22 mouse cellular contexts compared by ENCODE assay signal in genomic region chr13:35302088-35302487, GRCm38 (mm10).
DNase-seq lines count a peak whose midpoint lies in the region; ATAC-seq and TF ChIP-seq lines count a peak whose summit lies in the region.
"Had no signal": no experiment of that assay in that cellular context is flagged by ENCODE, and none has a peak within 500 bp of the region (broad histone marks: within the 10 kb centered on the region; RNA-seq: fewer than 3 reads in every experiment).

No protein-coding gene starts in this region.

- no peaks in the 10 kb centered on the region for H3K4me1 ChIP-seq in MEL (ENCODE audit: control insufficient read depth in 1 of 2, insufficient read depth in 2 of 2, low read length in 2 of 2)
- H3K4me1 ChIP-seq in heart, adult 2 months (ENCODE audit: control insufficient read depth, insufficient read depth, low read length) = no peaks in the 10 kb centered on the region
- H3K4me1 ChIP-seq: embryonic facial prominence, embryonic 10.5 days; embryonic facial prominence, embryonic 12.5 days; forebrain, embryonic 12.5 days had no signal

- WGBS in heart, adult 2 months = 48% methylated on average over 1 of the region's 1 CpGs

- no peak overlapping the region for H3K27ac ChIP-seq in MEL (ENCODE audit: control insufficient read depth, low read depth, low read length)
- no peak overlapping the region for H3K27ac ChIP-seq in heart, adult 2 months
- H3K27ac ChIP-seq: embryonic facial prominence, embryonic 10.5 days; embryonic facial prominence, embryonic 12.5 days; forebrain, embryonic 12.5 days had no signal

- H3K79me2 ChIP-seq in MEL (ENCODE audit: control insufficient read depth, insufficient read depth, low read length, poor library complexity) = no peaks in the 10 kb centered on the region
- H3K79me2 ChIP-seq in heart, adult 2 months (replicated peaks; ENCODE audit: control insufficient read depth, insufficient read depth, low read length) = no peaks in the 10 kb centered on the region

- TF ChIP-seq RAD21 in MEL (IDR thresholded peaks at IDR 0.05; ENCODE audit: low read depth, low read length) = no peak

- H3K36me3 ChIP-seq in MEL (ENCODE audit: control insufficient read depth in 1 of 2, insufficient read depth in 2 of 2, low read length in 2 of 2) = no peaks in the 10 kb centered on the region
- no peaks in the 10 kb centered on the region for H3K36me3 ChIP-seq in heart, adult 2 months (ENCODE audit: control insufficient read depth, insufficient read depth, low read length)
- H3K36me3 ChIP-seq: embryonic facial prominence, embryonic 10.5 days; embryonic facial prominence, embryonic 12.5 days; forebrain, embryonic 12.5 days; G1E had no signal

- no peaks in the 10 kb centered on the region for H3K27me3 ChIP-seq in MEL (ENCODE audit: control insufficient read depth in 1 of 2, insufficient read depth in 2 of 2, low read length in 2 of 2)
- no peaks in the 10 kb centered on the region for H3K27me3 ChIP-seq in heart, adult 2 months (ENCODE audit: control insufficient read depth, insufficient read depth, low read length)
- H3K27me3 ChIP-seq: CH12.LX; embryonic facial prominence, embryonic 12.5 days; forebrain, embryonic 12.5 days had no signal

- TF ChIP-seq POLR2A in MEL (IDR thresholded peaks at IDR 0.05; ENCODE audit: control insufficient read depth in 1 of 2, insufficient read depth in 1 of 2, low read depth in 1 of 2, low read length in 2 of 2, poor library complexity in 1 of 2) = no peak
- no peak for TF ChIP-seq POLR2A in heart, adult 2 months (IDR thresholded peaks at IDR 0.05; ENCODE audit: insufficient read depth, low read depth, low read length)

- no peak overlapping the region for H3K9ac ChIP-seq in MEL (ENCODE audit: control insufficient read depth, low read depth, low read length, poor library complexity, severe bottlenecking)
- no peak overlapping the region for H3K9ac ChIP-seq in heart, adult 2 months (ENCODE audit: low read depth, low read length)
- H3K9ac ChIP-seq: embryonic facial prominence, embryonic 12.5 days; forebrain, embryonic 12.5 days had no signal

- peak; percentile 53 to 68 for ATAC-seq in hematopoietic stem cell, adult 5-6 weeks (replicated peaks in 1 of 2; ENCODE audit: insufficient read depth in 1 of 2, low FRiP score in 2 of 2, low TSS enrichment in 1 of 2, low read depth in 1 of 2, poor library complexity in 2 of 2, severe bottlenecking in 2 of 2)
- ATAC-seq in activated CD4-positive, CD25-positive, alpha-beta regulatory T cell, adult 4 months = no peak
- ATAC-seq: CD4-positive, CD25-positive, alpha-beta regulatory T cell, adult 4 months; forebrain, embryonic 14.5 days; forebrain, embryonic 16.5 days had no signal

- intact Hi-C loops in heart, adult 2 months (cut with DNase I) = no loop called here

- no peak for TF ChIP-seq CTCF in MEL (IDR thresholded peaks at IDR 0.05 in 2 of 3, conservative IDR thresholded peaks at IDR 0.05 in 1 of 3; ENCODE audit: control insufficient read depth in 1 of 3, insufficient read depth in 1 of 3, low read depth in 2 of 3, low read length in 3 of 3, poor library complexity in 1 of 3, severe bottlenecking in 1 of 3)
- TF ChIP-seq CTCF in heart, adult 2 months (IDR thresholded peaks at IDR 0.05) = no peak

- TF ChIP-seq EP300 in MEL (IDR thresholded peaks at IDR 0.05; ENCODE audit: low read depth in 1 of 2, low read length in 2 of 2) = no peak
- no peak for TF ChIP-seq EP300 in heart, adult 2 months (IDR thresholded peaks at IDR 0.05; ENCODE audit: insufficient read depth, low read depth, low read length)

- no peak overlapping the region for H3K4me3 ChIP-seq in MEL (ENCODE audit: control insufficient read depth in 1 of 2, insufficient read depth in 1 of 2, low read depth in 2 of 2, low read length in 2 of 2)
- H3K4me3 ChIP-seq in heart, adult 2 months = no peak overlapping the region
- H3K4me3 ChIP-seq: embryonic facial prominence, embryonic 10.5 days; embryonic facial prominence, embryonic 12.5 days; forebrain, embryonic 12.5 days had no signal

- peak; percentile 6 for DNase-seq in MEL (ENCODE audit: low read depth, low spot score)
- no peak for DNase-seq in heart, adult 2 months
- DNase-seq in layer of hippocampus, postnatal 10 days (ENCODE audit: low spot score in 2 of 2) = no peak
- DNase-seq: adrenal gland, adult 8-10 months; adrenal gland, postnatal 14 days; adrenal gland, postnatal 36 days; B cell, adult 2 months; cerebellum, adult 11-12 months; cerebellum, adult 2 months; cerebellum, adult 9-10 months; cerebellum, postnatal 10 days; cerebellum, postnatal 25 days had no signal

- no peaks in the 10 kb centered on the region for H3K9me3 ChIP-seq in MEL (replicated peaks; ENCODE audit: insufficient read depth, low read length)
- H3K9me3 ChIP-seq: embryonic facial prominence, embryonic 10.5 days; embryonic facial prominence, embryonic 12.5 days; forebrain, embryonic 12.5 days; G1E had no signal

TF ChIP-seq in MEL, 35 proteins besides CTCF, POLR2A, EP300 and RAD21:
- TF ChIP-seq MEF2A (IDR thresholded peaks at IDR 0.05; ENCODE audit: extremely low read depth, insufficient replicate concordance, low read depth, low read length, poor library complexity, severe bottlenecking) = no peak
- no peak for TF ChIP-seq E2F4 (IDR thresholded peaks at IDR 0.05; ENCODE audit: borderline replicate concordance, low read depth, low read length)
- TF ChIP-seq TAL1 (IDR thresholded peaks at IDR 0.05; ENCODE audit: low read length) = no peak
- no peak for TF ChIP-seq NRF1 (IDR thresholded peaks at IDR 0.05; ENCODE audit: insufficient read depth, low read depth, low read length, poor library complexity, severe bottlenecking)
- no peak for TF ChIP-seq BHLHE40 (IDR thresholded peaks at IDR 0.05; ENCODE audit: borderline replicate concordance, low read depth, low read length)
- TF ChIP-seq MYB (IDR thresholded peaks at IDR 0.05; ENCODE audit: low read depth, low read length) = no peak
- no peak for TF ChIP-seq SMC3 (IDR thresholded peaks at IDR 0.05; ENCODE audit: low read depth, low read length)
